Mouse (Mus musculus): Measurements from ENCODE around the gene Pgm5.
A peak's percentile ranks its signal among the peaks of the same experiment; 100 is the strongest.

Gene Pgm5

DNA sequence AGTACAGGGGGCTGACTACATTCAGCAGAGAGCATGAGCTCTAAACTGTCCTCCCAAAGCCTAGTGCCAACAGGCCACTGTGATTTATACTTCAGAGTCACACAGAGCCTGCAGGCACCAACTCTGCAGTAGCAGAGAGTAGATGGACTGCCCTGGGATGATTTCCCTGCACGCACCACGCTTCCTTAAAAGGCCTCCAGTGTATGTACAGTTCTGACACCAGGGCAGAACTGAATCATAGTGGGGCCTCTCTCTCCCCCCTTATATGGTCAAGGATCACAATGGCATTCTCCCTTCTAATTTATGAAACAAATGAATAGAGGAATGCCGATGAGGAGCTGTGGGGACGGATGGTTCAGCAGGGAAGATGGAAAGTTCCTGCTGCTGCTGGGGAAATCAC lies 91.3 kb downstream of the Pgm5 start:
- DNase-seq (ENCODE audit: low spot score in 2 of 2): no peak

DNA sequence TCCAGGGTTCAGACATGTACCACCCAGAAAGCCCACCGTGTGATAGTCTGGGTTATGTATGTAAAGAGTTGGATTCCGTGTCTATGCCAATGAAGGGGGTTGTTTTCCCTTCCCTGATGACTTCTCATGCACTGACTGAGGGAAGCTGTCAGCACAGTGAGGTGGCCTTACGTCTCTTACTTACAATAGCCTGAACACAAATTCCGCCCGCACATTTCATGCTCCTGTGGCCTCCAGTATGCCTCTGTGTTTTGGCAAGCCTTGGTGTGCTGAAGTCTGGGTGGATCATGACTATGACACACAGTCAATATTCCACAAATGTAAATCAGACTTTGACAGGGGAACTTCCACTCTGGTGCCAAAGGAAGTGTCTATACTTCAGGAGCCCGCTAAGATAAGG lies 94.3 kb downstream of the Pgm5 start:
- DNase-seq (ENCODE audit: low spot score in 2 of 2): no peak

DNA sequence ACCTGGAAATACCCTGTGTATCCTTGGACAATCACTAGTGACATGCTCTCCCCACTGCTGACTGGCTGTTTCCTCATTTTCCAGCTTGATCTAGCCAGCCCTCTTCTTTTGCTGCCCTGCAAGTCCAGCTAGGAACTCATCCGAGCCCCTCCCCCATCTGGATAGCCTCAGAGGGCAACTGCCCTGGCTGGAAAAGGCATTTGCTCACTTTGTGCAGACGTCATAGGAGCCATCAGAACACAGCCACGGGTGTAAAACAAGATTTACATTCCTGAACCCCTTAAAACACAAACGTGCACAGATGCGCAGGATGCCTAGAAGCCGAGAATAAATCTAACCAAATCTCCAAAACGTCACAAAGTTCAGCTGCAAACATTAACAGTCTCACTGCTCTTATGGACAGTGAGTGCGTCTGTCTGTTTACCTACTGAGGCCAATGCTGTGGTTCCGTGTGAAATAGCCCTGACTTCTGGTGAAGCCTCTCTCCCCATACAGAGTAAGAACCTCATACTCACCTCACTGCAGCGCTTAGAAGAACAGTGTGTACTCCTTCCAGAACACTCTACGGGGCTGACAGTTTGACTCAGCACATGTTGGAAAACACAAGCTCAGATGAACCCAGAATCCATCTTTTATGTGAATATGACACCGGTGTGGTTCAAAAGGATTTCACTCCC lies 99.0 kb downstream of the Pgm5 start:
- no peak for DNase-seq (ENCODE audit: low spot score in 2 of 2)

DNA sequence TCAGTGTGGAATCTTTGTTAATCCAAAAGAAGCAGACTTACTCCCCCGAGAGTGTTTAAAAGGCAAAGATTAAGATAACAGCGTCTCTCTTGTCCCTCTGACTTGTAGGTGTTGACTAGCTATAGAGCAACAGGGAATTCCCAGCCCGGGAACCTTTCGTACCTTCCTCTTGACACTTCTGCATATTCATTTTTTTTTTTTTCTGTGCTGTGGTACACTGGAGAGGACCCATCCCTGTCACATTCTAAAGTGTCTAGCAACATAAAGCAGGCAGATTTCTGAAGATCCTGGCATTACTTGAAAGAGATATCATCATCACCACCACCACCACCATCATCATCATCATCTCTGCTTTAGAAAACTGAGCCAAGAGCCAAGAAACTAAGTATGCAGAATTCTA lies 105.0 kb downstream of the Pgm5 start:
- no peak for DNase-seq (ENCODE audit: low spot score in 2 of 2)

DNA sequence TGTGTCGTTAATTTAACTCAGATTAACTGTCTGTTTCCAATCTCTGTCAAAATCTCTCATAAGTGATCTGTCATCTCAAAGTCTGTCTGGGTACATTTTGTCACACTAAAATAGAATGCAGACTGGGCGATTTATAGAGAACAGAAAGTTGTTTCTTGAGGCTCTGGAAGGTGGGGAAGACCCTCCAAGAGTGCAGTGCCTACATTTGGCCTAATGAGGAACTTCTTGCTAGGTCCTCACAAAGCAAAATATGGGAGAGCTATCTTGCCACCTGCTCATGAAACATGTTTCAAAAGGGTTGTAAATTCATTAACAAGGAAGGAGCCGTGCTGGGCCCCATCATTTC lies 107.2 kb downstream of the Pgm5 start:
- no peak for DNase-seq (ENCODE audit: low spot score in 2 of 2)

DNA sequence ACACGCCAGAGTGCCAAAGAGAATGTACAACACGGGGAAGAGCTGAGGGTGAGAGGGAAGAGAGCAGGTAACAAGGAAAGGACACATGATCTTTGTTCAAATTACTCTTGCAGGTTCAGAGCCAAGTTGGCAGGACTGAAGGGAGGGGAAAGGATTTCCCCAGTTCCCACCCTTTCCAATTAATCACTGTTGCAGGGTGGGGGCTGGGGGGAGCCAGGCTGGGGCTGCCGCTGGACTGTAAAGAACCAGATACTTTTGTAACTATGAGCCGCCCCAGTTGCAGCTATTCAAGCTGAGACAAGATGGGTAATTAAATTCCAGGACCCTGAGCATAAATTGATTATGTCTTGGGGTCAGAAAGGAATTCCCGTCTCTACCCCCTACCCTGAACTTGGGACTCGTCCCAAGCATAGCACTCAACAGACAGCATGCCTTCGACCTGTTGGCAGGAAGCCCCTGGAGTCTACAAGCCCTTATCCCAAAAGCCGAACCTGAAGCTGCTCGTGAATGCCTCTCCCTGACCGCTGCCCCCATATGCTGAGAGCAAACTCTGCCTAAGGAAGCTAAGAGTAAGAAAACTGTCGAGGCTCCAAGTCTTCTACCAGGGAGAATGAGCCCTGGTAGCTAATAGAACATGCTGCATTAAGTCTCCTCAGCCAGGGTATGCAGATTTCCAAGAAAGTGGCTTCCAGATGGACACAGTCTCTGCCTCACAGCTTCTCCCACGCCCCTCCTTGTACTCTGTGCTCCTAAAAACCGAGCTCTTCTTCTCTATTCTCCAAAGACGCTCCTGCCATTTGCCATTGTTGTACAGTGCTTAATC lies 107.8 kb downstream of the Pgm5 start:
- peak; percentile 17 to 19 for DNase-seq (ENCODE audit: low spot score in 2 of 2)

DNA sequence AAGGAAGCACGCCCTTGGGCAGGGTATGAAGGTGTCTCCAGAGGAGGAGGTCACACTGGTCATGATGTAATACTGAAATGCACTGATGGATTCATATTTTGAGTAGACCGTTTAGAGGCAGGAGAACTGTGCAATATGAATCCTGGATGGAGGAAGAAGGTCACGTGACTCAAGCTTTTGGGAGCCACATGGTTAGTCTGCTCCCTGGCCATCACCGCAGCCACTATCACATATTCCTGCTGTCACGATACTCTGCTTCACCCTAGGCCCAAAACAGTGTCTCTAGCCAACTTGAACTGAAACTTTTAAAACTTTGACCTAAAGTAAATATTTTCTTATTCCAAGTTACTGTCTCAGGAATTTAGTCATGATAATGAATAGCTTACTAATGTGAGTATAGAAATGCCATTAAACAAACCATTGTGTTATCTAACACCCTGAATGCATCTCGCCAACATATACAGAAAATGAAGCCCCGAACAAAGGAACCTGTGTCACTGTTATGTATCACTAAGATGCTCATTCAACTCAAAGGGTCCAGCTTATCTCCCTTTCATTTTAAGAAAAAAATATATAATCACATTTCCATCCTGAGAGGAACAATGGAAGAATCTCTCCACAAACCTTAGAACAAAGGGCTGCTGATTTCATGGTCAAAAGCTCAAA lies 108.6 kb downstream of the Pgm5 start:
- no peak for DNase-seq (ENCODE audit: low spot score in 2 of 2)

DNA sequence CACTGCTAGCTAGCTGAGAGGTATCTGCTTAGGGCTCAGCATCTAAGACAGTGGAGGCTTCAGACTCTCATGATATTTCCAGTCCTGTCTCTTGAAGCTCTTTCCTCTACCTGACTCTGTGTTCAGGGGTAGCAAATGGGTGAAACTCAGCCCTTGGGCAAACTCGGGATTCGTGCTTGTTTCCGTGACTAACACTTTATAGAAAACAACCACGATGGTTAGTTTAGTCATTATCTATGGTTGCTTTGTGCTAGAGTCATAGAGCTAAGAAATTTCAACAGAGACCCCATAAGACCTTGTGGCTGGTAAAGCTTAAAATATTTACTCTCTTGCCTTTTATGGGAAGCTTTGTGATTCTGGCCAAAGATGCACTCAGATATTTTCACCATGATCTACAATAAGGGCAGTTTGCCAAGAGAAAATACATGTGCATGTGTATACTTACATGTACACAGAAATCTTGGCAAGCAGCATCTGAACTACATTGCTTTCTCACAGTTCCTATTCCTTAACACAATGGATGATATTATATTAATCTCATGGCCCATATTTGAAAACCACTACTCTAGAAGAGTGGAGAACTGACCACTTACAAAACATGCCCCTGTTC lies 115.3 kb downstream of the Pgm5 start:
- no peak for DNase-seq (ENCODE audit: low spot score in 2 of 2)

DNA sequence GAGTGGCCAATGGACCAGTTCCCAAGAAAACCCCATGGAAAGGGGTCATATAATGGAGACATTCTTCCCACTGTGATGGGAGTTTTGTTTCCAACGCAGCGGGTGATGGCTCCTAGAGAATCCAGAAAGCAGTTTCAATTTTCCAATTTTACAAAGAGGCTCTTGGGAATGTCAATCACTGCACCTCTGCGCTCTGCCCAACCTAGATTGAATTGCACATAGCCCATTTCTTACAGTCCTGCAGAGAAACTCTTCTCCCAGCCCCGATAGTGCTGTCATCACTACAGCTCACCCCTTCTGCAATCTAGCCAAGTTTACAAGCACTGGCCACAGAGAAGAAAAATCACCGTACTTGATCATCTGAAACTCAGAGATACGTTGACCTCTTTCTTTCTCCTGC lies 119.0 kb downstream of the Pgm5 start:
- no peak for DNase-seq (ENCODE audit: low spot score in 2 of 2)

DNA sequence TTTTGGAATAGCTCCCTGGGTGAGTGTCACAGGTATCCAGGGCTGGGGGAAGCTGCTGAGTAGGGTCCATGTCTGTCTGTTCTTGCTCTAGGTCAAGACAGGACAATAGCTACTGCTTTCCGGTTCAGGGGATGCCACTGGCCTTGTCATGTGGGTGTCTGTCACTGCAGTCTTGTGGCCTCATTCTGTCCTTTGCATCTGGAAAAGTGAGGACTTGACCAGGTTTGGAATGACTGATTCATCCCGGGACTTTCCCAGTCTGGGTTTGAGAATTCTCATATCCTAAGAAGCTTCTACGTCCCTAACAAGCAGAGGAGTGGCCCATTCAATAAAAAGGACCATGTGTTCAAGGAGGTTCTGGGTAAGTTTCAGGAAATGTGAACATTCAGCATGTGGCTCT lies 122.9 kb downstream of the Pgm5 start:
- no peak for DNase-seq (ENCODE audit: low spot score in 2 of 2)

DNA sequence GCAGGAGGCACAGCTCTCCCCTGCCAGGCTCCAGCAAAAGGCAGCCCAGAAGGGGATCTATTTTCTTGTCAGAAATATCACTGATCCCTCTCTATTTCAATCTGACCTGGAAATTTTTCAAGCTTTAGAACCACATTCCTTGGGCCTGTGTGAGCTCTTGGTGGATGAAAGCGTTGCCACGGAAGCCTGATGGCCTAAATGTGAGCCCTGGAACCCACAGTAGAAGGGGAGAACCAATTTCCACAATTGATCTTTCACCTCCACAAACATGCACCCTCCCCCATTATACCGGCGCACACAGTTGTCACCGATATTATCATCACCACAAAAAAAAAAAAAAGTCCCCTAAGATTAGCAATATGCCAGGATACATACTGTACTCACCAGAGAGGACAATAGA lies 123.6 kb downstream of the Pgm5 start:
- no peak for DNase-seq (ENCODE audit: low spot score in 2 of 2)

DNA sequence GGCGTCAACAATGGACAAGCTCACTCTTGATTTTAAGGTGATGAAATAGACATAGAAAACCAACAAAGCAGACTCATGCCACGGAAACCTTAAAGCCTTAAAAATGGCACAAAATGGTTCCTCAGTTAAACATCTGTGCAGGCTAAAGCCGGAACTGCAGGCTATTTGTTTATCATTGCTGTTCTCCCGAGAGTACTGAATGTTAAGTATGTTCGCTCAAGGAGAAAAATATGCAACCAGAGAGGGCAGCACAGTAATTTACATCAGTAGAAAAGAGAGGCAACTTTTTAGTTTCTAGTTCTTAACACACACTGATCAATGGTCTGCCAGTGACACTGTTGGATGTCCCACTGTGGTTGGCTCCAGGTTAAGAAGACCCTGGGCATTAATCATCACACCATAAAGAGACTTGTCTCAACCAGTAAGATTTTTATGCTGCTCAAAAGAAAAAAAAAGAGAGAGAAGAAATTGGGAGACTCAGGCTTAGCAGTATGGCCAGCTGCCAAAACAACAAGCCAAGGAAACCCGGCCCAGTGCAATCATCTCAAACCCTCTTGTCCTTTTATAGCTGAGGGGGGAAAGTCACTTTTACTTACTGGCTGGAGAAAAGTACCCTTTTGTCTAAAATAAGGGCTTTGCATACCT lies 126.0 kb downstream of the Pgm5 start:
- DNase-seq (ENCODE audit: low spot score in 2 of 2): no peak

DNA sequence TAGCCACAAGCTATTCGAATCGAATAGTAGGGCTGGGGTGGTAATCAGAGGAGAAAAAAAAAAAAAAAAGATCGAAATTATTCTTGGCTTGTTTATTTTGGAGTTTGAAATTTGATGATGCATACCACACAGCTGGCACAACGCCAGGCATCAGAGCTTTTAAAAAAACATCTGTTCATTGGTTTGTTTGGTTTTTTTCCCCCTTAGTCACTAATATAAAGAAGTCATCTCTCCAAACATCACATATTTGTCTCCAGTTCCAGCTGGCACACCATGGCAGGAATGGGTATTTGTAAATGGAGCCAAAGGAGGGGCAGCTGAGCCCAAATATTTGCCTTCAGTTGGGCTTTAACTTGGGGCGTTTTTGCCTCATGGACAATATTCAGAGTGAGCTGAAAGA lies 131.0 kb downstream of the Pgm5 start:
- DNase-seq (ENCODE audit: low spot score in 2 of 2): peak in 1 of 2 experiments; percentile 48

DNA sequence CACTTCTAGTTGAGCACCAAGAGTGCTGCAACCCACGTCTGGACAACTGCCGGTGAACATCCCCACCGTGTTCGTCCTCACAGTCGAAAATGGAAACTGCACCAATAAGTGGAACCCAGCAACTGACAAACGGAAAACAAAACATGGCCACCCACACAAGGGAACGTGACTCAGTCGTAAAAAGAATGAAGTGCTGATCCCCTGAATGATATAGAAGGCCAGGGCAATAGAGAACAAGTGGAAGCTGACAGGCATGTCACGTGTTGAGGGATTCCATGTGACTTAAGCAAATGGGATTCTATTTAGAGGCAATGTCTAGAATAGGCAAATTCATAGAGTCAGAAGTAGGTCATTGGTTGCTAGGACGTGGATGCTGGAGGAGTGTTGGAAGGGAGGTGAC lies 137.3 kb downstream of the Pgm5 start:
- peak; percentile 24 to 32 for DNase-seq (ENCODE audit: low spot score in 2 of 2)

DNA sequence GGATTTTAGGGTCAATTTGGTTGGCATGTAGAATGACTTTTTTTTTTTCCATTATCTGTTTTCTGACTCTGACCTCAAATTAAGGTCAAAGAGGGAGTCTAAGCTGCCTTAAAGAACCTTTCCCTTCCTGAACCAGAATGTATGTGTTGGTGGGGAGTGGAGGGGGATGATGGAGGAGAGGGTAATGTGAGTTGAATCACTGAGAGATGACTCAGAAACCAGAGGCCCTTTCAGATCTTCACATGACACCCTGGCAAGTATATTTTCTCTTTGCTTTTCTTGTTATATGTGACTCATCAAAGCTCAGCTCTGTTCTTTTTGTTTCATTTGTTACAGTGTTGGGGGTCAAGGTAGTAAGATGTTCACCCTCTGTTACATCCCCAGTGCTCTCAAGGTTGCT lies 141.2 kb downstream of the Pgm5 start:
- no peak for DNase-seq (ENCODE audit: low spot score in 2 of 2)

DNA sequence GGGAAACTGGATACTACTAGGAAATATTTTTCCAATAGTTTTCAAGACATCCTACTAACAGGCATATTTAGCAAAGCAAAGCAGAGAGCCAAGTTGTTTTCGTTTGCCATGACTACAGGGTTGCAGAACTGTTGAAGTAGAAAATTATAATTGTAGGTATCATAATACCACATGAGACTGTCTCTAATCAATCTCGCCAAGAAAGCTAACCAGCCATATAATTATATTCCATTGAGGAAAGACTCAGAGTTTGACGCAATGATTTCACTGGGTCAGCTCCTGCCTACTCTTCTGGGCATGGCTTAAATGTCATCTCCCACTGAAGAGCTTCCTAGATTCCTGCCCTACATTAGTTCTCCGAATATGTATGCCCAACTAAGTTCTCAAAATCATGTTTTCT lies 142.2 kb downstream of the Pgm5 start:
- DNase-seq (ENCODE audit: low spot score in 2 of 2): no peak

DNA sequence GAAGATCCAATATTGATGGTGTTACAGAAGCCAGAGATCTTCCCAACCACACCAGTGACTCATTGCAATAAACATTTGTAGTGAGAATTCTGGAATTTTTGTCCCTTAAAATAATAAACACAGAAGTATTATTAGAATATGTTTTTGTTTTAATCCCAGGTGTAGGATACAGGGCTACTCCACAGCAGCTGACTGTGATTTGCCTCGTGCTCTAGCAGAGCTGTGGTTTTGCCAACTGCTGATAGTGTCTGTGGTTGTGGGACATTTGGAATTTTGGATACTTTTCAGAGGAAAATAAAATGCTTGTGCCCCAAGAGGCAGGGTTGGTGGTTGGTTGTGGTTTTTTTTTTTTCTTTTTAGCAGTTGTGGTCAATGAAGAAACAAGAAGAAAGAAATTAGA lies 143.6 kb downstream of the Pgm5 start:
- DNase-seq (ENCODE audit: low spot score in 2 of 2): no peak

DNA sequence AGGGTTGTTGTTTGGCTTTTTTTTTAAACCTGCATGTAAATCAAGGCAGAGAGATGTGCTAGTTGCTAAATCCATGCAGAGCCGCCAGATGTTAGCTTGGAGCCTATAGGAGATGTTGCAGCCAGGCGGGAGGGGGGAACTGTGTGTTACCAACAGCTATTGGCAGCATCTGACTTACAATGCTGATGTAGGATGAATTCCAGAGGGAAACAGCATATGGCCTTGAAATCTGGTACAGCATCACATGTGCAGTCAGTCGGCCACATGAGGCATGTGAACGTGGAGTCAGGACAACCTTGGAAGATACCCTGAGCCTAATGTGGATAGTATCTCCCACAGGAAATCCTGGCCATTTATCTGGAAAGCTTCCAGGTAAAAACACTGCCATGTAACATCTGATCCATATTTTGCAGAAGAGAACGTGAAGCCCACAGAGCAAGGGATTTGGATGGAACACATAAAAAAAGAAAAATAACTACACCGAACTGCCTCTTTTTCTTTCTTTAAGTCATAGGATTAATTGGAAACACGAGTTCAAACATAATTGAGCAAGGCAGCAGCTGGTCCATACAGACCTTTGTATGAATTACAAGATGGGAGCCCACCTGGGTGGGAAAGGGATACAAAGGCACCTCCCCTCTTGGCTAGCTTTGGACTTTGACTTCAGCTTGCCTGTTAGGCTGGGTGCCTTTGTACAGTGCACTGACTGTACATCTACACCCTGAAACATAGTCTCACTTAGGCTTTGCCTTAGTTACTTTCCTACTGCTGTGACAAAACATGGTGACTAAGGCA lies 145.2 kb downstream of the Pgm5 start:
- DNase-seq (ENCODE audit: low spot score in 2 of 2): peak in 1 of 2 experiments; percentile 24

DNA sequence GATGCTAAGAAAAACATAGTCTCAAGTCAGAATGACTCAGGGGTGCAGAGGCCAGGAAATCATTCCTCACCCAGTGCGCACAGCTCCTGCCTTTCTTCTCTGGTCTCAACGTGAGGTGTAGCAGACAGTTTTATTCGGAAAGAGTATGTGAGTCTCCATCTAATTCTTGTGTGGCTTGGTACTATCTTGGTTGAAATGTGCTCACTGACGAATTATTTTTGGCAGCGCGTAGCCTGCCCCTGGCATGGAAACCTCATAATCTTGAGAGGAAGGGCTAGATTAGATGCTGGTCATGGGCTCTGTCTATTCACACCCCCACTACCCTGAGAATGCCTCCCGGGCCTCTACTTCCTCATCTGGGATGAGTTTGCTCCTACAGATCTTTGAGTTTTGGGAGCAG lies 153.6 kb downstream of the Pgm5 start:
- DNase-seq (ENCODE audit: low spot score in 2 of 2): no peak

DNA sequence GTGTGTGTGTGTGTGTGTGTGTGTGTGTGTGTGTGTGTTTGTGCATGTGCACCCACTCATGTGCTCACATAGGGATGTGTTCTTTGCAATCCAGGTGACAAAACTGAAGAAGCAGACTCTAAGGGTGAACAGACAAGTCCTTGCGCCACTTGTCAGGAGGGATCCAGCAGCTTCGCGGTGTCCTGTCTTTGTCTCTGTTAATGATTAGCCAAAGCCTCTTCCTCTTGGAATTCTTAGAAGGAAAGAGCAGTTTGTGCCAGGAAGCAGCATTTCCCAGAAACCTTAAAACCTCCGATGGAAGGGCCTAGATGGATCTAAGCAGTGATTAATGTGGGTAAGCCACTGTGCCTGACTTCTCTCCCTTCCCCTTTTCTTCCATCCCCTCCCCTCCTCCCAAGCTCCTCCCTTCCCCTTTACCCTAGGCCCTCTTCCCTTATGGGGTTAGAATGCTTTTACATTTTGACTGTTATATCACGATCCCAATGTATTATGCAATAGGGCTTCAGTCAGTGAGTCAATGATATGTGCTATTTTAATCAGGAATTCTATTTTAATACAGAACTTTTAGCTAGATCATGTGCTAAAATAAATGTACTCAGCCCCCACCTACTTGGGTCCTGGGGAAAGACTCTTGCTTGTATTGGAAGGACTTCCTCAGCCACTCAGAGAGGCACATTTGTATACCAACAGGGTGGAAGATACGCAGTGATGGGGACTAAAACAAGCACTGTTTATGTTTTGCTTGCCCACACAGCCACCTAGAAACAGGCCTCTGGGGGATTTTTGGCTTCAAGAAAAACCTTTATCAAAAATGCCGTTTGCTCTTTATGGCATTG lies 154.4 kb downstream of the Pgm5 start:
- no peak for DNase-seq (ENCODE audit: low spot score in 2 of 2)

All from right cerebral cortex, adult 2 months (tissue).